Comparison of ENCODE assay signal across 25 mouse cellular contexts in the genomic region with DNA sequence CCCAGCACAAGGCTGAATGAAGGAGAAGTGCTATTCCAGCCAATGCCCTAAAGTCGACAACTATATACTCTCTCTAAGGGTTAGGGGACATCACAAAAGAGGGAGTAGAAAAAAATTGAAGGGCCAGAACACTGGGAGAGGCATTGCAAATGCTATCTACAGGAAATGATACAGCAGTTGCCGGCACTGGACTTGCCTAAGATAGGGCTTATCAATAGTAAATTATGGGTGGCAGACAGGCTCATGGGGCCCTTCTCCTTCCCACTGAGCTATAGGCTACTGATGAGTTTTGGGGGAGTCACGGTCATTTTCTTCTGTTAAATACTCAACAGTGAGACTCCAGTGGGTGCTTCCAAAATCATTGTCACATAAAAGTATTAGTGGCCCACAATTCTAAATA.
A peak's percentile ranks its signal among the peaks of the same experiment; 100 is the strongest.
DNase-seq lines count a peak whose midpoint lies in the region; ATAC-seq and TF ChIP-seq lines count a peak whose summit lies in the region.
"Had no signal": no experiment of that assay in that cellular context is flagged by ENCODE, and none has a peak within 500 bp of the region (broad histone marks: within the 10 kb centered on the region; RNA-seq: fewer than 3 reads in every experiment).

No protein-coding gene starts in this region.

- 64% methylated on average over 3 of the region's 3 CpGs for WGBS in liver, embryonic 11.5 days
- WGBS in liver, postnatal 0 days (ENCODE audit: insufficient replicate concordance): 57% methylated on average over 3 of the region's 3 CpGs
- WGBS in liver, embryonic 13.5 days (ENCODE audit: insufficient replicate concordance): 40% methylated on average over 3 of the region's 3 CpGs
- 36% methylated on average over 3 of the region's 3 CpGs for WGBS in liver, embryonic 15.5 days (ENCODE audit: insufficient replicate concordance)
- WGBS in forebrain, embryonic 12.5 days: 97% methylated on average over 3 of the region's 3 CpGs

- no peaks in the 10 kb centered on the region for H3K36me3 ChIP-seq in liver, embryonic 11.5 days (ENCODE audit: control insufficient read depth, insufficient read depth, low read length)
- no peaks in the 10 kb centered on the region for H3K36me3 ChIP-seq in liver, postnatal 0 days (replicated peaks; ENCODE audit: insufficient read depth, low read length)
- H3K36me3 ChIP-seq in liver, embryonic 13.5 days: no peaks in the 10 kb centered on the region
- H3K36me3 ChIP-seq in liver, embryonic 15.5 days (replicated peaks): no peaks in the 10 kb centered on the region
- H3K36me3 ChIP-seq in forebrain, embryonic 12.5 days (replicated peaks): no peaks in the 10 kb centered on the region
- H3K36me3 ChIP-seq: embryonic facial prominence, embryonic 10.5 days; embryonic facial prominence, embryonic 12.5 days had no signal

- no peaks in the 10 kb centered on the region for H3K4me1 ChIP-seq in liver, embryonic 11.5 days (replicated peaks; ENCODE audit: control insufficient read depth, insufficient read depth, low read length)
- no peaks in the 10 kb centered on the region for H3K4me1 ChIP-seq in liver, postnatal 0 days (ENCODE audit: insufficient read depth)
- H3K4me1 ChIP-seq in liver, embryonic 13.5 days (replicated peaks): no peaks in the 10 kb centered on the region
- H3K4me1 ChIP-seq in liver, embryonic 15.5 days (replicated peaks): no peaks in the 10 kb centered on the region
- no peaks in the 10 kb centered on the region for H3K4me1 ChIP-seq in forebrain, embryonic 12.5 days
- H3K4me1 ChIP-seq: embryonic facial prominence, embryonic 10.5 days; embryonic facial prominence, embryonic 12.5 days had no signal

- intact Hi-C loops in left cerebral cortex, postnatal 25 days (cut with DNase I): no loop called here

- H3K4me3 ChIP-seq in liver, embryonic 11.5 days (ENCODE audit: low read depth, low read length): no peak overlapping the region
- H3K4me3 ChIP-seq in liver, postnatal 0 days (ENCODE audit: low read depth, low read length): no peak overlapping the region
- no peak overlapping the region for H3K4me3 ChIP-seq in liver, embryonic 13.5 days (replicated peaks)
- no peak overlapping the region for H3K4me3 ChIP-seq in liver, embryonic 15.5 days (replicated peaks)
- no peak overlapping the region for H3K4me3 ChIP-seq in forebrain, embryonic 12.5 days (replicated peaks)
- H3K4me3 ChIP-seq: embryonic facial prominence, embryonic 10.5 days; embryonic facial prominence, embryonic 12.5 days had no signal

- TF ChIP-seq EP300 in liver, postnatal 0 days (IDR thresholded peaks at IDR 0.05; ENCODE audit: low read depth): no peak

- H3K9ac ChIP-seq in liver, embryonic 11.5 days (ENCODE audit: low read depth, low read length): no peak overlapping the region
- no peak overlapping the region for H3K9ac ChIP-seq in liver, postnatal 0 days (replicated peaks)
- no peak overlapping the region for H3K9ac ChIP-seq in liver, embryonic 13.5 days
- H3K9ac ChIP-seq in liver, embryonic 15.5 days: no peak overlapping the region
- no peak overlapping the region for H3K9ac ChIP-seq in forebrain, embryonic 12.5 days
- H3K9ac ChIP-seq: embryonic facial prominence, embryonic 12.5 days had no signal

- DNase-seq in liver, embryonic 11.5 days (ENCODE audit: low spot score): no peak
- no peak for DNase-seq in liver, postnatal 0 days
- peak; percentile 3 for DNase-seq in ES-CJ7 (ENCODE audit: low read depth, low spot score)
- no peak for DNase-seq in liver, embryonic 13.5 days
- no peak for DNase-seq in cerebellum, postnatal 10 days
- DNase-seq in left cerebral cortex, postnatal 25 days (ENCODE audit: low spot score in 2 of 2): no peak
- DNase-seq: adrenal gland, adult 2 months; adrenal gland, postnatal 10 days; adrenal gland, postnatal 25 days; B cell, adult 2 months; cerebellum, adult 11 months; cerebellum, adult 18-20 months; cerebellum, adult 8-10 months; cerebellum, adult 9-11 months; cerebellum, postnatal 25 days had no signal

- H3K9me3 ChIP-seq in liver, embryonic 11.5 days (ENCODE audit: control insufficient read depth, low read length): no peaks in the 10 kb centered on the region
- H3K9me3 ChIP-seq in liver, postnatal 0 days (ENCODE audit: low read length): no peaks in the 10 kb centered on the region
- H3K9me3 ChIP-seq in liver, embryonic 13.5 days (replicated peaks): no peaks in the 10 kb centered on the region
- H3K9me3 ChIP-seq in liver, embryonic 15.5 days (replicated peaks): no peaks in the 10 kb centered on the region
- no peaks in the 10 kb centered on the region for H3K9me3 ChIP-seq in forebrain, embryonic 12.5 days
- H3K9me3 ChIP-seq: embryonic facial prominence, embryonic 10.5 days; embryonic facial prominence, embryonic 12.5 days had no signal

- no peaks in the 10 kb centered on the region for H3K27me3 ChIP-seq in liver, embryonic 11.5 days (replicated peaks; ENCODE audit: control insufficient read depth, insufficient read depth, low read length)
- H3K27me3 ChIP-seq in liver, postnatal 0 days (ENCODE audit: insufficient read depth, low read length): no peaks in the 10 kb centered on the region
- no peaks in the 10 kb centered on the region for H3K27me3 ChIP-seq in liver, embryonic 13.5 days
- no peaks in the 10 kb centered on the region for H3K27me3 ChIP-seq in liver, embryonic 15.5 days
- H3K27me3 ChIP-seq in forebrain, embryonic 12.5 days: no peaks in the 10 kb centered on the region
- H3K27me3 ChIP-seq: CH12.LX; embryonic facial prominence, embryonic 12.5 days; Patski had no signal

- no peak overlapping the region for H3K27ac ChIP-seq in liver, embryonic 11.5 days (ENCODE audit: low read depth, low read length)
- no peak overlapping the region for H3K27ac ChIP-seq in liver, postnatal 0 days (ENCODE audit: low read depth)
- H3K27ac ChIP-seq in liver, embryonic 13.5 days: no peak overlapping the region
- H3K27ac ChIP-seq in liver, embryonic 15.5 days (replicated peaks): no peak overlapping the region
- H3K27ac ChIP-seq in forebrain, embryonic 12.5 days: no peak overlapping the region
- H3K27ac ChIP-seq: embryonic facial prominence, embryonic 10.5 days; embryonic facial prominence, embryonic 12.5 days had no signal

- no peak for TF ChIP-seq CTCF in liver, postnatal 0 days (IDR thresholded peaks at IDR 0.05; ENCODE audit: low read depth)

- peak; percentile 78 for ATAC-seq in liver, embryonic 11.5 days (replicated peaks; ENCODE audit: low FRiP score)
- no peak for ATAC-seq in liver, postnatal 0 days
- peak; percentile 84 for ATAC-seq in liver, embryonic 13.5 days (ENCODE audit: low read depth)
- ATAC-seq in liver, embryonic 15.5 days (ENCODE audit: insufficient read depth): peak; percentile 68
- no peak for ATAC-seq in forebrain, embryonic 12.5 days (ENCODE audit: low FRiP score)
- ATAC-seq: activated CD4-positive, CD25-positive, alpha-beta regulatory T cell, adult 4 months; CD4-positive, CD25-positive, alpha-beta regulatory T cell, adult 4 months; forebrain, embryonic 14.5 days; forebrain, embryonic 16.5 days; Patski had no signal

- no peak overlapping the region for H3K4me2 ChIP-seq in liver, embryonic 11.5 days
- H3K4me2 ChIP-seq in liver, postnatal 0 days (ENCODE audit: low read depth, low read length): no peak overlapping the region
- H3K4me2 ChIP-seq in liver, embryonic 13.5 days: no peak overlapping the region
- H3K4me2 ChIP-seq in liver, embryonic 15.5 days: no peak overlapping the region
- no peak overlapping the region for H3K4me2 ChIP-seq in forebrain, embryonic 12.5 days
- H3K4me2 ChIP-seq: embryonic facial prominence, embryonic 12.5 days had no signal

Comparison
In these comparisons a context has a peak if more than half of its experiments do, and no peak if none do; other contexts are left out.
1. ATAC-seq: peak in liver, embryonic 11.5 days (single experiment), liver, embryonic 13.5 days (single experiment) and liver, embryonic 15.5 days (single experiment); none in liver, postnatal 0 days (single experiment) and forebrain, embryonic 12.5 days (single experiment).